Mouse (Mus musculus) bone marrow, adult 2 months (tissue): ENCODE results near the gene Plekhg2. TPM values are rescaled to one million over a fixed set of nuclear protein-coding genes. Genes with fewer than 3 reads are reported as not detected.

Experiments
- H3K27ac ChIP-seq: fragments of 200-500 bp; 2 replicates; pipeline ENCODE4 v1.5.1; 2012; ENCODE audit warnings: low read depth, mild to moderate bottlenecking, control low read depth, inconsistent platforms, low read length; ENCODE audit not compliant: control insufficient read depth, poor library complexity, insufficient read depth
- H3K4me1 ChIP-seq: fragments of 200-500 bp; 2 replicates; pipeline ENCODE4 v1.6.1; 2011; ENCODE audit warnings: low read length; ENCODE audit not compliant: control insufficient read depth, insufficient read depth
- H3K4me3 ChIP-seq: fragments of 200-500 bp; replicated peaks from 2 replicates; pipeline ENCODE3; 2011; ENCODE audit warnings: mild to moderate bottlenecking, low read depth, low read length, control low read depth; ENCODE audit not compliant: control insufficient read depth
- CTCF ChIP-seq: fragments of 200-500 bp; IDR thresholded peaks from 2 replicates; pipeline ENCODE4 v1.5.1; 2011; ENCODE audit warnings: low read length, control low read depth; ENCODE audit not compliant: control insufficient read depth, insufficient read depth
- POLR2A ChIP-seq: fragments of 200-500 bp; IDR thresholded peaks from 2 replicates; pipeline ENCODE4 v1.6.1; 2011; ENCODE audit warnings: low read depth, mild to moderate bottlenecking, control low read depth, low read length, borderline replicate concordance; ENCODE audit not compliant: control insufficient read depth
- WGBS: fragments of 180-500 bp; shearing (Covaris S2); methylation state at CpG from one replicate; pipeline ENCODE4 v1.1.7; 2018; 5-methylcytosine and 5-hydroxymethylcytosine counted together
- polyA plus RNA-seq: library from polyadenylated mRNA; stranded (reverse); fragments of >200 nt; gene quantifications from 2 replicates; pipeline ENCODE4 v1.2.4, GENCODE M21; 2011; ENCODE audit warnings: low replicate concordance; ENCODE audit not compliant: missing spikeins, insufficient read depth, insufficient read length

Gene Plekhg2
- polyA plus RNA-seq, 1 experiment, result 26.3 TPM

GRCm38 (mm10) chr7:28321974-28322720 lies 50.3 kb downstream of the Plekhg2 start:
- Histone ChIP-seq H3K27ac (no peak overlapping the region), H3K4me3 (no peak overlapping the region), H3K4me1 (no peaks in the 10 kb centered on the region)
- TF ChIP-seq POLR2A (no peak), CTCF (no peak)
- 59% methylated on average over 15 of the region's 15 CpGs for WGBS

- no peak overlapping the region for H3K27ac ChIP-seq
- WGBS, result 90% methylated on average over 17 of the region's 17 CpGs
- TF ChIP-seq CTCF, result no peak
- TF ChIP-seq POLR2A, result no peak
These were observed 53.7 kb downstream of the Plekhg2 start for GRCm38 (mm10) chr7:28318714-28319113.

GRCm38 (mm10) chr7:28318036-28318435 lies 54.4 kb downstream of the Plekhg2 start:
- no peaks in the 10 kb centered on the region for H3K4me1 ChIP-seq
- no peak for TF ChIP-seq POLR2A
- no peak for TF ChIP-seq CTCF
- 81% methylated on average over 3 of the region's 3 CpGs for WGBS

More at GRCm38 (mm10) chr7:28318714-28319113, 53.7 kb downstream of the Plekhg2 start:
- Histone ChIP-seq H3K4me3 (no peak overlapping the region), H3K4me1 (no peaks in the 10 kb centered on the region)

GRCm38 (mm10) chr7:28311926-28312543 lies 60.4 kb downstream of the Plekhg2 start, which contains the start of gene Timm50:
Gene Timm50 (minus strand): TSS chr7:28312072.
- Histone ChIP-seq H3K4me1 (no peaks in the 10 kb centered on the region; the same call in 1 of the 2 replicates), H3K27ac (no peak within 1 kb of the TSS), H3K4me3 (peak within 1 kb of the TSS; percentile 82)
- TF ChIP-seq CTCF (no peak), POLR2A (peak; percentile 67; the same call in 1 of the 2 replicates)
- WGBS, result under 1% methylated on average over 45 of the region's 45 CpGs

More at GRCm38 (mm10) chr7:28318036-28318435, 54.4 kb downstream of the Plekhg2 start:
- H3K4me3 ChIP-seq, result no peak overlapping the region
- no peak overlapping the region for H3K27ac ChIP-seq

GRCm38 (mm10) chr7:28311151-28311925 lies 61.1 kb downstream of the Plekhg2 start:
- Histone ChIP-seq H3K4me1 (no peaks in the 10 kb centered on the region; the same call in 1 of the 2 replicates), H3K27ac (no peak overlapping the region), H3K4me3 (peak overlapping the region; percentile 82)
- 6% methylated on average over 35 of the region's 35 CpGs for WGBS
- TF ChIP-seq POLR2A (no peak), CTCF (no peak)

- WGBS, result 92% methylated on average over 9 of the region's 9 CpGs
- Histone ChIP-seq H3K27ac (no peak overlapping the region), H3K4me3 (no peak overlapping the region), H3K4me1 (no peaks in the 10 kb centered on the region; the same call in 1 of the 2 replicates)
- TF ChIP-seq CTCF (no peak), POLR2A (no peak)
These were observed 62.7 kb downstream of the Plekhg2 start for GRCm38 (mm10) chr7:28309737-28310136.

Other genes starting within 250 kb of the Plekhg2 start
- gene 9530053A07Rik, start 243.1 kb downstream of the Plekhg2 start, polyA plus RNA-seq, result not detected in 2 replicates
- 104 and 144 TPM in 2 replicates for gene Fbl, start 202.9 kb downstream of the Plekhg2 start, polyA plus RNA-seq
- gene Dyrk1b, start 193.1 kb downstream of the Plekhg2 start, polyA plus RNA-seq, result 8.6 and 10.8 TPM in 2 replicates
- gene Eid2, start 104.7 kb downstream of the Plekhg2 start, polyA plus RNA-seq, result 0.70 and 3.3 TPM in 2 replicates
- 1.5 and 2.3 TPM in 2 replicates for gene Eid2b, start 94.9 kb downstream of the Plekhg2 start, polyA plus RNA-seq
- not detected in 2 replicates for gene Selenov, start 81.4 kb downstream of the Plekhg2 start, polyA plus RNA-seq
- gene Dll3, start 70.4 kb downstream of the Plekhg2 start, polyA plus RNA-seq, result not detected in 2 replicates
- 44.6 and 44.8 TPM in 2 replicates for gene Timm50, start 60.5 kb downstream of the Plekhg2 start, polyA plus RNA-seq
- gene Supt5, start 33.9 kb downstream of the Plekhg2 start, polyA plus RNA-seq, result 50.8 and 77.1 TPM in 2 replicates
- 838 and 1,358 TPM in 2 replicates for gene Rps16, start 21.9 kb downstream of the Plekhg2 start, polyA plus RNA-seq
- 25.5 and 53.7 TPM in 2 replicates for gene Zfp36, start 7.7 kb upstream of the Plekhg2 start, polyA plus RNA-seq
- 12.0 and 24.2 TPM in 2 replicates for gene Med29, start 20.1 kb upstream of the Plekhg2 start, polyA plus RNA-seq
- 136 and 209 TPM in 2 replicates for gene Paf1, start 20.4 kb upstream of the Plekhg2 start, polyA plus RNA-seq
- 158 and 354 TPM in 2 replicates for gene Gmfg, start 64.8 kb upstream of the Plekhg2 start, polyA plus RNA-seq
- gene Lrfn1, start 79.4 kb upstream of the Plekhg2 start, polyA plus RNA-seq, result 2.6 TPM in 1 of 2 replicates, not detected in the other
- gene Ifnl2, start 137.9 kb upstream of the Plekhg2 start, polyA plus RNA-seq, result not detected in 2 replicates
- gene Ifnl3, start 150.2 kb upstream of the Plekhg2 start, polyA plus RNA-seq, result not detected in 2 replicates
- not detected in 2 replicates for gene Sycn, start 168.3 kb upstream of the Plekhg2 start, polyA plus RNA-seq
- gene Nccrp1, start 174.7 kb upstream of the Plekhg2 start, polyA plus RNA-seq, result not detected in 2 replicates
- gene Samd4b, start 225.5 kb upstream of the Plekhg2 start, polyA plus RNA-seq, result 5.4 and 25.2 TPM in 2 replicates
- gene Pak4, start 225.6 kb upstream of the Plekhg2 start, polyA plus RNA-seq, result 6.1 and 13.6 TPM in 2 replicates